Mouse (Mus musculus) liver, embryonic 14.5 days (tissue): ENCODE data around the gene Parp11.

Source experiments
- CTCF ChIP-seq: IDR thresholded peaks from 2 replicates; pipeline ENCODE4 v1.5.1; 2016; ENCODE audit warnings: antibody characterized with exemption, low read depth, control low read depth
- EP300 ChIP-seq: IDR thresholded peaks from 2 replicates; pipeline ENCODE4 v1.6.1; 2016; ENCODE audit warnings: antibody characterized with exemption, low read depth

GRCm38 (mm10) chr6:127492561-127492960, 45.9 kb downstream of the Parp11 start:
- TF ChIP-seq CTCF = no peak
- TF ChIP-seq EP300 = no peak
